Mouse (Mus musculus): Measurements from ENCODE around the gene Dnph1. TPM values are rescaled to one million over a fixed set of nuclear protein-coding genes. Genes with fewer than 3 reads are reported as not detected.
A peak's percentile ranks its signal among the peaks of the same experiment; 100 is the strongest.
"Not testable (repeated sequence)": the region's sequence is repeated elsewhere in the genome, so short reads cannot be mapped to it uniquely, and the experiment has no call there.

The Dnph1 gene
- total and polyA plus RNA-seq, 3 experiments = 0.80 to 1.9 (median 1.8) TPM

DNA sequence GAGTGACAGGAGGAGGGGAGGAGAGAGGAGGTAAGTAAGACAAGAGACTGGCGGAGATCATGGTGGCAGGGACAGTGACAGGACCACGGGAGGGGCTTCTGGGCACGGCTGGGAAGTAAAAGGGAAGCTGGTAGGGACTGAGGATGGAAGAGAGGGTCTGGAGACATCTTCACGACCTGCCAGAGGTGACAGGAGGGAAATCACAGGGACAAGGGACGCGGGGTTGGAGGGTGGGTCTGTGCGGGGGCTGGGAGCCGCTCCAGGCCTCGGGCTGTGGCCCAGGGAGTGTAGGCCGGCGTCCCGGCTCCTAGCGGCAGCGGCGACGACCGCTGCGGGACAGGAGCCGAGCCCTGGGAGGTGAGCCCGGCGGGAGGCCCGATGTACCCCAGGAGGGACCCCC, 9.5 kb upstream of the Dnph1 start:
- Histone ChIP-seq H3K27ac (no peak overlapping the region), H3K4me3 (no peak overlapping the region), H3K4me1 (ENCODE audit: control insufficient read depth, insufficient read depth, low read length) (no peaks in the 10 kb centered on the region), H3K79me2 (replicated peaks; ENCODE audit: control insufficient read depth, insufficient read depth, low read length) (no peaks in the 10 kb centered on the region), H3K27me3 (ENCODE audit: control insufficient read depth, insufficient read depth, low read length) (peaks cover 13% of the 10 kb centered on the region), H3K36me3 (ENCODE audit: control insufficient read depth, insufficient read depth, low read length) (no peaks in the 10 kb centered on the region), H3K9ac (ENCODE audit: low read depth, low read length) (no peak overlapping the region)
- intact Hi-C loops (cut with DNase I) = no loop called here
- no peak for DNase-seq
- WGBS = 5% methylated on average over 22 of the region's 22 CpGs
- TF ChIP-seq EP300 (IDR thresholded peaks at IDR 0.05; ENCODE audit: insufficient read depth, low read depth, low read length) (no peak), POLR2A (IDR thresholded peaks at IDR 0.05; ENCODE audit: insufficient read depth, low read depth, low read length) (no peak), CTCF (IDR thresholded peaks at IDR 0.05) (no peak)

DNA sequence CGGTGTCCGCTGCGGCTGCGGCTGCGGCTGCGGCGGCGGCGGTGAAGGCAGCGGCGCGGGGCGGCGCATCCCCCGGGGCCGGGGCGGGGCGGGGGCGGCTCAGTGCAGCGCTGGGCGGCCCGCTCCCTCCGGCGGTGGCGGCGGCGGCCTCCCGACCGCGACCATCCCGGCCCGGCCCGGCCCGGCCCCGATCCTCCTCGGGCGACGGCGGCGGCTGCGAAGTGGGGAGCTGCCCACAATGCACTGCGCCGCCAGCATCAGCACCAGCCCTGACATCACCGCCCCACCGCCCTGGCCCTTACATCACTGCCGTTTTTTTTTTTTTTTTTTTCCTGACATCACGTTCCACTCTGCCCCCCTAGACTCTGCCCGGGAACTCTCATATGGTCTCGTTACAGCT, 9.1 kb upstream of the Dnph1 start, which contains the start of gene Ttbk1:
Gene Ttbk1 (minus strand): TSS at position 245 of the 400 bp plus-strand sequence.
- intact Hi-C loops (cut with DNase I) = no loop called here
- Histone ChIP-seq H3K36me3 (ENCODE audit: control insufficient read depth, insufficient read depth, low read length) (no peaks in the 10 kb centered on the region), H3K27me3 (ENCODE audit: control insufficient read depth, insufficient read depth, low read length) (peaks cover 13% of the 10 kb centered on the region), H3K4me1 (ENCODE audit: control insufficient read depth, insufficient read depth, low read length) (no peaks in the 10 kb centered on the region), H3K9ac (ENCODE audit: low read depth, low read length) (no peak within 1 kb of the TSS), H3K79me2 (replicated peaks; ENCODE audit: control insufficient read depth, insufficient read depth, low read length) (no peaks in the 10 kb centered on the region), H3K4me3 (no peak within 1 kb of the TSS), H3K27ac (no peak within 1 kb of the TSS)
- 1% methylated on average over 36 of the region's 49 CpGs for WGBS
- no peak for DNase-seq
- TF ChIP-seq POLR2A (IDR thresholded peaks at IDR 0.05; ENCODE audit: insufficient read depth, low read depth, low read length) (no peak), CTCF (IDR thresholded peaks at IDR 0.05) (no peak), EP300 (IDR thresholded peaks at IDR 0.05; ENCODE audit: insufficient read depth, low read depth, low read length) (no peak)

- Histone ChIP-seq H3K4me3 (no peak overlapping the region), H3K36me3 (ENCODE audit: control insufficient read depth, insufficient read depth, low read length) (no peaks in the 10 kb centered on the region), H3K27me3 (ENCODE audit: control insufficient read depth, insufficient read depth, low read length) (no peaks in the 10 kb centered on the region), H3K79me2 (replicated peaks; ENCODE audit: control insufficient read depth, insufficient read depth, low read length) (no peaks in the 10 kb centered on the region), H3K4me1 (ENCODE audit: control insufficient read depth, insufficient read depth, low read length) (no peaks in the 10 kb centered on the region), H3K9ac (ENCODE audit: low read depth, low read length) (no peak overlapping the region), H3K27ac (no peak overlapping the region)
- intact Hi-C loops (cut with DNase I) = no loop called here
- WGBS = 52% methylated on average over 5 of the region's 5 CpGs
- no peak for DNase-seq
- TF ChIP-seq EP300 (IDR thresholded peaks at IDR 0.05; ENCODE audit: insufficient read depth, low read depth, low read length) (no peak), CTCF (IDR thresholded peaks at IDR 0.05) (no peak), POLR2A (IDR thresholded peaks at IDR 0.05; ENCODE audit: insufficient read depth, low read depth, low read length) (no peak)
Measured at GRCm38 (mm10) chr17:46495486-46495885, 1.0 kb upstream of the Dnph1 start.

GRCm38 (mm10) chr17:46496081-46496480, 430 bp upstream of the Dnph1 start:
- H3K36me3 ChIP-seq (ENCODE audit: control insufficient read depth, insufficient read depth, low read length); H3K27ac ChIP-seq; DNase-seq; H3K79me2 ChIP-seq (replicated peaks; ENCODE audit: control insufficient read depth, insufficient read depth, low read length); H3K9ac ChIP-seq (ENCODE audit: low read depth, low read length); H3K4me1 ChIP-seq (ENCODE audit: control insufficient read depth, insufficient read depth, low read length); intact Hi-C loops (cut with DNase I); H3K27me3 ChIP-seq (ENCODE audit: control insufficient read depth, insufficient read depth, low read length): not testable (repeated sequence)
- H3K4me3 ChIP-seq = peak overlapping the region; percentile 43

DNA sequence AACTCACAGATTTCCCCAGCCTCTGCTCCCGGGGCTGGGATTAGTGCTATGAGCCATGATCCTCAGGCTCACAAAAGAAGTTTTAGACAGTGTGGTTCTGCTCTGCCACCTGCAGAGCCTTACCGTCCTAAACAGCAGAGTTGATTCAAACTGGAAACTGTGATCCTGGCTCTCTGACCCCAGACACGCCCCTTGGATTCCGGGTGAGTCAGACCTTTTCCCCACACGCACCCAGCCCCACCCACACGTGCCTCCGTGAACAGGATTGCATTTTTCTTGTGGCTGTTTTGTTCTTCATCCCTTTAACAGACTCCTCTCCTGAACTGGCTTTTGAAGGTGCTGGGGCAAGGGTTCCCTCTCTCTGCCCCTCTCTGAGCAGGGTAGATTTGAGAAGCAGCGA, 1.4 kb downstream of the Dnph1 start:
- no peaks in the 10 kb centered on the region for H3K79me2 ChIP-seq (replicated peaks; ENCODE audit: control insufficient read depth, insufficient read depth, low read length)
- intact Hi-C loops (cut with DNase I) = no loop called here
- no peaks in the 10 kb centered on the region for H3K27me3 ChIP-seq (ENCODE audit: control insufficient read depth, insufficient read depth, low read length)

DNA sequence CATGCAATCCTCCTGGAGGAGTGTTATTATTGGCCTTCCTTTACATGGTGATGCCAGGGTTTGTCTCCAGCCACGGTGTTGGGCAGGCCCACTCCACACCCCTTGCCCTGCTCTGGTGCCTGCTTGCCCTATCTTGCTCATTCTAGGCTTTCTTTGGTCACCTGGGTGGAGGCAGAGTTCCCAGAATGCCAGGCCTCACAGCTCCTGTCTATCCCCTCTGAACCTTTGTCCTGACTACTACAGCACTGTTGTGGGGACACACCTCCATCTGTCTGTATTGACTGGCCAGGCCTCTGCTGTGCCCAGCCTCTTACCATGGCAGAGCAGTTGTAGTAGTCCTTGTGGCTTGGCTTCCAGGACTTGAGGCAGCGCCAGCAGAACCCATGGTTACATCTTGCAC, 6.3 kb downstream of the Dnph1 start:
- Histone ChIP-seq H3K36me3 (ENCODE audit: control insufficient read depth, insufficient read depth, low read length) (no peaks in the 10 kb centered on the region), H3K79me2 (replicated peaks; ENCODE audit: control insufficient read depth, insufficient read depth, low read length) (no peaks in the 10 kb centered on the region), H3K9ac (ENCODE audit: low read depth, low read length) (no peak overlapping the region), H3K27me3 (ENCODE audit: control insufficient read depth, insufficient read depth, low read length) (no peaks in the 10 kb centered on the region), H3K4me1 (ENCODE audit: control insufficient read depth, insufficient read depth, low read length) (no peaks in the 10 kb centered on the region), H3K27ac (no peak overlapping the region), H3K4me3 (no peak overlapping the region)
- TF ChIP-seq POLR2A (IDR thresholded peaks at IDR 0.05; ENCODE audit: insufficient read depth, low read depth, low read length) = no peak
- TF ChIP-seq CTCF (IDR thresholded peaks at IDR 0.05) = no peak
- TF ChIP-seq EP300 (IDR thresholded peaks at IDR 0.05; ENCODE audit: insufficient read depth, low read depth, low read length) = no peak
- DNase-seq = no peak
- intact Hi-C loops (cut with DNase I) = no loop called here
- WGBS = 73% methylated on average over 2 of the region's 2 CpGs

More for the DNA sequence above, 1.4 kb downstream of the Dnph1 start:
- H3K4me1 ChIP-seq (ENCODE audit: control insufficient read depth, insufficient read depth, low read length) = no peaks in the 10 kb centered on the region
- 56% methylated on average over 8 of the region's 8 CpGs for WGBS
- no peak overlapping the region for H3K27ac ChIP-seq
- no peak for DNase-seq
- H3K36me3 ChIP-seq (ENCODE audit: control insufficient read depth, insufficient read depth, low read length) = no peaks in the 10 kb centered on the region
- no peak for TF ChIP-seq POLR2A (IDR thresholded peaks at IDR 0.05; ENCODE audit: insufficient read depth, low read depth, low read length)
- no peak for TF ChIP-seq EP300 (IDR thresholded peaks at IDR 0.05; ENCODE audit: insufficient read depth, low read depth, low read length)
- TF ChIP-seq CTCF (IDR thresholded peaks at IDR 0.05) = no peak
- H3K4me3 ChIP-seq = no peak overlapping the region
- H3K9ac ChIP-seq (ENCODE audit: low read depth, low read length) = no peak overlapping the region
